Mouse (Mus musculus): ENCODE measurements at regions not wholly inside any gene's neighbourhood (a gene's known extent, or its start where the extent isn't known, plus 50 kb on each side); places are given as distances from the start of the nearest gene placed in this dataset.

GRCm38 (mm10) chr12:10874589-10875554 is 276.0 kb downstream of the Kcns3 start:
- H3K27ac ChIP-seq (ENCODE audit: low read length) = peak overlapping the region; percentile 37; the same call in 1 of the 2 replicates
- WGBS = 18% methylated on average over 9 of the region's 9 CpGs
- ATAC-seq = peak; percentile 90

DNA sequence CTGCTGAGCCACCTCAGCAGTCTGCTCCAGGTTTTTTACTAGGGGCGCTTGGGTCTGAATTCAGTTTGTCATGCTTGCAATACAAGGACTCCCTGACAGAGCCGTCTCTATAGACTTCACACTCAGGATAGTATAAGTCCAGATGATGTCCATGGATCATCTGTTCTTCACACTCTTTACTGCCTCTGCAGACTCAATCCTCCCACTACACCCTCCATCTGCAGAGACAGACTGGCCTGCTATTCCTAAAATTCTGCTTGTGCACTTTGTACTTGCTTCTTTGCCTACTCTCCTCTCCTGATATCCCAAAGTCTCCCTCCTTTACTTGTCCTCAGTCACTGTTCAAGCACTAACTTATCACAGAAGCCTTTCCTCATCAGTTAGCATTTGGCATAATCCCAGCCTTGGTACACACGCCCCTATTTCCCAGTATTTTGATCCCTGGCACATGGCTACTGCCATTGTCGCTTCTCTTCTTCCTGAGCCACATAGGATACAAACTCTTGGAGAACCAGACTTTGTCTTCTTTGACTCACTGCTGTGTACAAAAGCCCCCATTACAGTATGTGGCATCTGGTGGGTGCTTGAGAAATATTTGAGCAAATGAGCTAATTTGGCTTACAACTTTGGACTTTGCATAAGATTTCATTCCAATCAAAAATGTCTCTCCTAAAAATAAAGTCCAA is 277.0 kb downstream of the Kcns3 start:
- no peaks in the 10 kb centered on the region for H3K9me3 ChIP-seq (replicated peaks; ENCODE audit: control insufficient read depth, low read length, poor library complexity, severe bottlenecking)
- H3K4me3 ChIP-seq (ENCODE audit: low read depth, low read length) = no peak overlapping the region
- H3K27ac ChIP-seq (ENCODE audit: low read length) = no peak overlapping the region
- no peak overlapping the region for H3K4me2 ChIP-seq (ENCODE audit: low read length)
- H3K4me1 ChIP-seq (ENCODE audit: control insufficient read depth, insufficient read depth, low read length) = peaks cover 9% of the 10 kb centered on the region; the same call in 1 of the 2 replicates
- no peaks in the 10 kb centered on the region for H3K27me3 ChIP-seq (ENCODE audit: control insufficient read depth, insufficient read depth, low read depth, low read length)
- ATAC-seq = no peak
- H3K9ac ChIP-seq (ENCODE audit: low read depth, low read length) = no peak overlapping the region
- WGBS = 77% methylated on average over 4 of the region's 4 CpGs
- H3K36me3 ChIP-seq (ENCODE audit: control insufficient read depth, insufficient read depth, low read length) = no peaks in the 10 kb centered on the region

More at GRCm38 (mm10) chr12:10874589-10875554, 276.0 kb downstream of the Kcns3 start:
- Histone ChIP-seq H3K9ac (ENCODE audit: low read depth, low read length) (0 out of 2 replicates have a peak overlapping the region, but pooled peaks have one; percentile 4), H3K36me3 (ENCODE audit: control insufficient read depth, insufficient read depth, low read length) (no peaks in the 10 kb centered on the region), H3K27me3 (ENCODE audit: control insufficient read depth, insufficient read depth, low read depth, low read length) (no peaks in the 10 kb centered on the region), H3K9me3 (replicated peaks; ENCODE audit: control insufficient read depth, low read length, poor library complexity, severe bottlenecking) (no peaks in the 10 kb centered on the region), H3K4me1 (ENCODE audit: control insufficient read depth, insufficient read depth, low read length) (peaks cover 9% of the 10 kb centered on the region; the same call in 1 of the 2 replicates), H3K4me2 (ENCODE audit: low read length) (no peak overlapping the region), H3K4me3 (ENCODE audit: low read depth, low read length) (no peak overlapping the region)

- no peaks in the 10 kb centered on the region for H3K27me3 ChIP-seq (ENCODE audit: control insufficient read depth, insufficient read depth, low read depth, low read length)
- H3K9me3 ChIP-seq (replicated peaks; ENCODE audit: control insufficient read depth, low read length, poor library complexity, severe bottlenecking) = no peaks in the 10 kb centered on the region
- no peak overlapping the region for H3K9ac ChIP-seq (ENCODE audit: low read depth, low read length)
- no peak overlapping the region for H3K4me2 ChIP-seq (ENCODE audit: low read length)
- H3K36me3 ChIP-seq (ENCODE audit: control insufficient read depth, insufficient read depth, low read length) = no peaks in the 10 kb centered on the region
- H3K4me3 ChIP-seq (ENCODE audit: low read depth, low read length) = no peak overlapping the region
- WGBS = 67% methylated on average over 15 of the region's 15 CpGs
- no peak overlapping the region for H3K27ac ChIP-seq (ENCODE audit: low read length)
- H3K4me1 ChIP-seq (ENCODE audit: control insufficient read depth, insufficient read depth, low read length) = no peaks in the 10 kb centered on the region
- ATAC-seq = peak; percentile 67
Observed at GRCm38 (mm10) chr12:10867674-10868635, 282.9 kb downstream of the Kcns3 start.

- no peaks in the 10 kb centered on the region for H3K9me3 ChIP-seq (replicated peaks; ENCODE audit: control insufficient read depth, low read length, poor library complexity, severe bottlenecking)
- no peaks in the 10 kb centered on the region for H3K4me1 ChIP-seq (ENCODE audit: control insufficient read depth, insufficient read depth, low read length)
- WGBS = 76% methylated on average over 3 of the region's 3 CpGs
- H3K9ac ChIP-seq (ENCODE audit: low read depth, low read length) = no peak overlapping the region
- no peak overlapping the region for H3K4me2 ChIP-seq (ENCODE audit: low read length)
- H3K27me3 ChIP-seq (ENCODE audit: control insufficient read depth, insufficient read depth, low read depth, low read length) = no peaks in the 10 kb centered on the region
- H3K27ac ChIP-seq (ENCODE audit: low read length) = no peak overlapping the region
- ATAC-seq = peak; percentile 52; the same call in 1 of the 2 replicates
- no peak overlapping the region for H3K4me3 ChIP-seq (ENCODE audit: low read depth, low read length)
- no peaks in the 10 kb centered on the region for H3K36me3 ChIP-seq (ENCODE audit: control insufficient read depth, insufficient read depth, low read length)
Observed at GRCm38 (mm10) chr12:10866907-10867538, 283.8 kb downstream of the Kcns3 start.

- H3K4me1 ChIP-seq (ENCODE audit: control insufficient read depth, insufficient read depth, low read length) = no peaks in the 10 kb centered on the region
- H3K4me3 ChIP-seq (ENCODE audit: low read depth, low read length) = no peak overlapping the region
- H3K9ac ChIP-seq (ENCODE audit: low read depth, low read length) = no peak overlapping the region
- no peaks in the 10 kb centered on the region for H3K9me3 ChIP-seq (replicated peaks; ENCODE audit: control insufficient read depth, low read length, poor library complexity, severe bottlenecking)
- H3K36me3 ChIP-seq (ENCODE audit: control insufficient read depth, insufficient read depth, low read length) = no peaks in the 10 kb centered on the region
- H3K4me2 ChIP-seq (ENCODE audit: low read length) = no peak overlapping the region
- no peak for ATAC-seq
- no peaks in the 10 kb centered on the region for H3K27me3 ChIP-seq (ENCODE audit: control insufficient read depth, insufficient read depth, low read depth, low read length)
- H3K27ac ChIP-seq (ENCODE audit: low read length) = no peak overlapping the region
- WGBS = 92% methylated on average over 2 of the region's 2 CpGs
Observed at GRCm38 (mm10) chr12:10865294-10865693, 285.6 kb downstream of the Kcns3 start.

- ATAC-seq = no peak
- no peaks in the 10 kb centered on the region for H3K9me3 ChIP-seq (replicated peaks; ENCODE audit: control insufficient read depth, low read length, poor library complexity, severe bottlenecking)
Observed at GRCm38 (mm10) chr12:10820335-10820734, 330.5 kb downstream of the Kcns3 start.

GRCm38 (mm10) chr12:10818083-10818482 is 332.8 kb downstream of the Kcns3 start:
- Histone ChIP-seq H3K36me3 (ENCODE audit: control insufficient read depth, insufficient read depth, low read length) (no peaks in the 10 kb centered on the region), H3K4me2 (ENCODE audit: low read length) (no peak overlapping the region)
- ATAC-seq = no peak

More at GRCm38 (mm10) chr12:10820335-10820734, 330.5 kb downstream of the Kcns3 start:
- Histone ChIP-seq H3K36me3 (ENCODE audit: control insufficient read depth, insufficient read depth, low read length) (no peaks in the 10 kb centered on the region), H3K27me3 (ENCODE audit: control insufficient read depth, insufficient read depth, low read depth, low read length) (no peaks in the 10 kb centered on the region), H3K9ac (ENCODE audit: low read depth, low read length) (no peak overlapping the region), H3K27ac (ENCODE audit: low read length) (no peak overlapping the region), H3K4me3 (ENCODE audit: low read depth, low read length) (no peak overlapping the region), H3K4me1 (ENCODE audit: control insufficient read depth, insufficient read depth, low read length) (no peaks in the 10 kb centered on the region), H3K4me2 (ENCODE audit: low read length) (no peak overlapping the region)
- WGBS = 89% methylated on average over 2 of the region's 2 CpGs

DNA sequence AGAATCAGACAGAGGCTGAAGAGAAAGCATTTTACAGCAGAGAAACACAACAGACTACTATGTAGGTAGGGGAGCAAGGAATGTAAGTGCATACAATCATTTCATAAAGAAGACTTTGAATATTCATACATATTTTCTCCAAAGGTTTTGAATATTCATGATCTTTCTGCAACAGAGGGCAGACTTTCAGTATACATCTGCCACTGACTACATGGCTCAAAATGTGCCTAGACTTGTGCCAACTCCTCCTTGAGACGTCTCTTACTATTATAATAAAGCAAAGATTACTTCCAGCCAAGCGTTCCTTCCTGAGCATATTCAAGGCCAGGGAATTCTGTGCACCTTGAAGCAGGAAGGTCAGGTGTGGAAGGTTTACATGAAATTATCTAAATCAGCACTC is 333.3 kb downstream of the Kcns3 start:
- no peak overlapping the region for H3K27ac ChIP-seq (ENCODE audit: low read length)
- H3K9me3 ChIP-seq (replicated peaks; ENCODE audit: control insufficient read depth, low read length, poor library complexity, severe bottlenecking) = no peaks in the 10 kb centered on the region
- no peaks in the 10 kb centered on the region for H3K4me1 ChIP-seq (ENCODE audit: control insufficient read depth, insufficient read depth, low read length)
- WGBS = 87% methylated on average over 2 of the region's 2 CpGs
- no peak overlapping the region for H3K9ac ChIP-seq (ENCODE audit: low read depth, low read length)
- no peaks in the 10 kb centered on the region for H3K27me3 ChIP-seq (ENCODE audit: control insufficient read depth, insufficient read depth, low read depth, low read length)
- no peak overlapping the region for H3K4me2 ChIP-seq (ENCODE audit: low read length)
- H3K36me3 ChIP-seq (ENCODE audit: control insufficient read depth, insufficient read depth, low read length) = no peaks in the 10 kb centered on the region
- ATAC-seq = no peak
- no peak overlapping the region for H3K4me3 ChIP-seq (ENCODE audit: low read depth, low read length)

More at GRCm38 (mm10) chr12:10818083-10818482, 332.8 kb downstream of the Kcns3 start:
- WGBS = 60% methylated on average over 2 of the region's 2 CpGs
- no peaks in the 10 kb centered on the region for H3K9me3 ChIP-seq (replicated peaks; ENCODE audit: control insufficient read depth, low read length, poor library complexity, severe bottlenecking)
- H3K9ac ChIP-seq (ENCODE audit: low read depth, low read length) = no peak overlapping the region
- no peak overlapping the region for H3K27ac ChIP-seq (ENCODE audit: low read length)
- no peak overlapping the region for H3K4me3 ChIP-seq (ENCODE audit: low read depth, low read length)
- H3K4me1 ChIP-seq (ENCODE audit: control insufficient read depth, insufficient read depth, low read length) = no peaks in the 10 kb centered on the region
- H3K27me3 ChIP-seq (ENCODE audit: control insufficient read depth, insufficient read depth, low read depth, low read length) = no peaks in the 10 kb centered on the region

Data from midbrain, embryonic 16.5 days (tissue).